Mouse (Mus musculus): ENCODE measurements around the gene Olfr18. TPM values are rescaled to one million over a fixed set of nuclear protein-coding genes. Genes with fewer than 3 reads are reported as not detected.

Olfr18 gene
- polyA plus RNA-seq, 1 experiment from 2014 or later, result not detected

- no peaks in the 10 kb centered on the region for H3K27me3 ChIP-seq (replicated peaks; ENCODE audit: control insufficient read depth, insufficient read depth, low read length)
- H3K4me3 ChIP-seq (ENCODE audit: low read depth, low read length), result no peak within 1 kb of the TSS
- no peaks in the 10 kb centered on the region for H3K36me3 ChIP-seq (ENCODE audit: control insufficient read depth, insufficient read depth, low read length)
- no peak within 1 kb of the TSS for H3K9ac ChIP-seq (ENCODE audit: low read depth, low read length)
- no peaks in the 10 kb centered on the region for H3K9me3 ChIP-seq (ENCODE audit: control insufficient read depth, low read length)
- H3K4me1 ChIP-seq (replicated peaks; ENCODE audit: control insufficient read depth, insufficient read depth, low read length), result no peaks in the 10 kb centered on the region
- ATAC-seq (replicated peaks; ENCODE audit: low FRiP score) (no peak), DNase-seq (ENCODE audit: low spot score) (no peak)
- WGBS, result 69% methylated on average over 1 of the region's 1 CpGs
- no peak within 1 kb of the TSS for H3K4me2 ChIP-seq
- H3K27ac ChIP-seq (ENCODE audit: low read depth, low read length), result no peak within 1 kb of the TSS
Observed at GRCm38 (mm10) chr9:20282051-20282450, 53.8 kb downstream of the Olfr18 start, which contains the start of gene Olfr39. Gene Olfr39, plus strand, starts transcription at chr9:20282351.

Other genes starting within 250 kb of the Olfr18 start
- gene Olfr868, start 237.5 kb downstream of the Olfr18 start, polyA plus RNA-seq (2014; fragmentation: Nextera tagmentation; extraction: Ambion mirVana), result not detected in 2 replicates
- gene Olfr869, start 207.1 kb downstream of the Olfr18 start, polyA plus RNA-seq (2014; fragmentation: Nextera tagmentation; extraction: Ambion mirVana), result not detected in 2 replicates
- gene Olfr870, start 162.0 kb downstream of the Olfr18 start, polyA plus RNA-seq (2014; fragmentation: Nextera tagmentation; extraction: Ambion mirVana), result not detected in 2 replicates
- gene Olfr871, start 123.9 kb downstream of the Olfr18 start, polyA plus RNA-seq (2014; fragmentation: Nextera tagmentation; extraction: Ambion mirVana), result not detected in 2 replicates
- gene Olfr872, start 99.0 kb downstream of the Olfr18 start, polyA plus RNA-seq (2014; fragmentation: Nextera tagmentation; extraction: Ambion mirVana), result not detected in 2 replicates
- gene Olfr39, start 53.7 kb downstream of the Olfr18 start, polyA plus RNA-seq (2014; fragmentation: Nextera tagmentation; extraction: Ambion mirVana), result not detected in 2 replicates
- gene Olfr873, start 37.6 kb downstream of the Olfr18 start, polyA plus RNA-seq (2014; fragmentation: Nextera tagmentation; extraction: Ambion mirVana), result not detected in 2 replicates
- 22.9 and 24.4 TPM in 2 replicates for gene Zfp560, start 49.1 kb upstream of the Olfr18 start, polyA plus RNA-seq (2014; fragmentation: Nextera tagmentation; extraction: Ambion mirVana)
- gene Zfp26, start 124.1 kb upstream of the Olfr18 start, polyA plus RNA-seq (2014; fragmentation: Nextera tagmentation; extraction: Ambion mirVana), result 15.1 and 16.4 TPM in 2 replicates
- gene Zfp426, start 156.7 kb upstream of the Olfr18 start, polyA plus RNA-seq (2014; fragmentation: Nextera tagmentation; extraction: Ambion mirVana), result 14.9 and 15.3 TPM in 2 replicates
- 49.2 TPM in 2 replicates for gene Zfp266, start 185.3 kb upstream of the Olfr18 start, polyA plus RNA-seq (2014; fragmentation: Nextera tagmentation; extraction: Ambion mirVana)
- gene Zfp846, start 245.2 kb upstream of the Olfr18 start, polyA plus RNA-seq (2014; fragmentation: Nextera tagmentation; extraction: Ambion mirVana), result 6.6 and 7.0 TPM in 2 replicates

Measured in liver, embryonic 11.5 days (tissue).